Mouse (Mus musculus) T-helper 17 cell (primary cell): ENCODE measurements around the gene Zfp799.

ENCODE experiments used
- in situ Hi-C, 2 experiments: fragments of 300-600 bp; cut with MboI, MseI; formaldehyde crosslinking; loops; 1 replicate in 1 of 2; 2 replicates in 1 of 2; pipeline ENCODE4 v1.15.1; 2025; ENCODE audit warnings: high pct_unique_total_duplicates in 2 of 2

The Zfp799 gene

GRCm38 (mm10) chr17:32829540-32830417 is at the start of gene Zfp799:
Gene Zfp799, minus strand, starts transcription at chr17:32830261.
- in situ Hi-C loops, result no loop called here

- in situ Hi-C loops, result no loop called here
Measured at GRCm38 (mm10) chr17:32878773-32879172, 48.7 kb upstream of the Zfp799 start.

DNA sequence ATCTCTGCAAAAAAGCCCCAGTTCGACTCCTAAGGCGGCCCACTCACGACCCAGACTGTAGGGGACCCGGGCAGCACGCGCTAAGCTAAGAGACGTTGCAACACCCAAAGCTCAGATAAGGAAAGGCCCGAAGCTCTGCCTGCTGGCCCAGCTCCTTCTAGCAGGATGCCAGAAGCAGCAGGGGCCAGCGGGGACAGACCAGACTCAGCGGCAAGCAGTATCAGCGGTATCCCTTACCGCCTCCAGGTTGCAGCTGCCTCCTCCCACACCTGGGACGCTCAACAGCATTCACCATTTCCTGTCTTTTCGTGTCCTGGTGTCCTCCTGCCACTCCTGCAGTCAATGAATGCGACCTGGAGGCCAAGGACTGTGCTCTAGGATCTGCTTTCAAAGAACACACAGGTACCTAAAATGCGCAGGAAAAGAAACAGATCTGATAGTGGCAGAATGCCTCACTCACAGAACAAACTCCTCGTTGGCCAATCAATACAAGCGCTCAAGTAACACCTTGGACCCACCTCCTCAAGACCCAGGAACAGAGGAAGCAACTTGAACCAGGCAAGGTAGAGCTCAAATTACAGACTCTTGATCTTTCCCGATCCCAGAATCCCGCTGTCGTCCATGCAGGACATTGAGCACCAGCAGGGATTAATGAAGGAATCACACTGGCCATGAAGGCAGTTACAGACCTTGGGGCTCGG is 47.6 kb upstream of the Zfp799 start:
- in situ Hi-C loops, result no loop called here

DNA sequence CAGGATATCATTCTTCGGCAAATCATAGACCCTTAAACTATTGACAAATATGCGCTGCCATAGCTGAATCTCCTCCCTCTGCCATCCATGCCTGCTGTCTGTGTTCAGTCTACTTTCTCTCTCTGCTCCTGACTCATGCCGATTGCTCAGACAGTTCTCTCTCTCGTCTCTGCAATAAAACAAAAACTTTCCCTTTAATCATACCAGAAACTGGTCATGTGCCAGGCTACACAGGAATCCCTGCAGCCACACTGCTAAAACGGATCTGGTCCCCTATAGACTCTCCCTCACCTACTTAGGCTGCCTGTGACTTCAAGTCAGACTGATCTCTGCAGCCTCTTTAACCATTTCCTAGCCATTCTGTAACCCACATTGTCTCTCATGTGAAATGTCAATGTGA is 42.6 kb upstream of the Zfp799 start:
- in situ Hi-C loops, result loop anchor here in 1 of 2 experiments (25.0 kb wide), 1 partner anchor 1840 kb away; no protein-coding TSS in a partner anchor

GRCm38 (mm10) chr17:32872091-32872490 is 42.0 kb upstream of the Zfp799 start:
- in situ Hi-C loops, result loop anchor here in 1 of 2 experiments (25.0 kb wide), 1 partner anchor 1840 kb away; no protein-coding TSS in a partner anchor

DNA sequence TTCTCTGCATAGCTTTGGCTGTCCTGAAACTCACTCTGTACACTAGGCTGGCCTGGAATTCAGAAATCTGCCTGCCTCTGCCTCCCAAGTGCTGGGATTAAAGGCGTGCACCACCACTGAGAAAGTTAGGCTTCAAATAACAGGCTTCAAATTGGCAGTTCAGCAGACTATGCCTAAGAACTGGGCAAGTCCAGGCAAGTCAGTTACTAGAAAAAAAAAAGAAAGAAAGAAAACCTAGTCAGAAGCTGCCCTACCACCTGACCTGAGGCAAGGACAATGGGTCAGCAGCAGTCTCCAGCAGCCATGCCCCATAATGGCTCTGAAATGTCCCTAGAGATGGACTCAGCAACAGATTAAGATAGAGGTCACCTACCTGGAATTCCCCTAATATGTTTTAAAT is 41.4 kb upstream of the Zfp799 start:
- in situ Hi-C loops, result loop anchor here in 1 of 2 experiments (25.0 kb wide), 1 partner anchor 1841 kb away; no protein-coding TSS in a partner anchor

DNA sequence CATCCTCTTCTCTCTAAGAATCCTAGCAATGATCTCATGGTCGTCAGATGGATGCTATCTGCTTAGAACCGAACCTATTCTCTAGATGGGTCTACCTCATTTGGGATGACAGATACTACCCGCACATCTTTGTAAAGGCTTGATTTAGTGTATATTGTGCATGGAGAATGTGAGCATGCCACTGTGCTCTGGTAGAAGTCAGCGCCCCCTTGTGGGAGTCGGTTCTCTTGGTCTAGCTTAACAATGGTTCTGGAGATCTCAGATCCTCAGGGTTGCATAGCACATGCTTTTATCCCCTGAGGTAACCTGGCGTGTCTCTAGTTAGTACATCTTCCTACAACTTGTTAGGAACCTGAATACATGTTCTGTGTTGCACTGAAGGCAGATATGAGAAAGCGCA is 37.2 kb upstream of the Zfp799 start:
- in situ Hi-C loops, result loop anchor here (5.0 to 25.0 kb wide), 2 partner anchors 105 to 1845 kb away; no protein-coding TSS in a partner anchor

DNA sequence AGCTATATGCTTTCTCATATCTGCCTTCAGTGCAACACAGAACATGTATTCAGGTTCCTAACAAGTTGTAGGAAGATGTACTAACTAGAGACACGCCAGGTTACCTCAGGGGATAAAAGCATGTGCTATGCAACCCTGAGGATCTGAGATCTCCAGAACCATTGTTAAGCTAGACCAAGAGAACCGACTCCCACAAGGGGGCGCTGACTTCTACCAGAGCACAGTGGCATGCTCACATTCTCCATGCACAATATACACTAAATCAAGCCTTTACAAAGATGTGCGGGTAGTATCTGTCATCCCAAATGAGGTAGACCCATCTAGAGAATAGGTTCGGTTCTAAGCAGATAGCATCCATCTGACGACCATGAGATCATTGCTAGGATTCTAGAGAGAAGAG is 26.7 kb upstream of the Zfp799 start:
- in situ Hi-C loops, result loop anchor here in 1 of 2 experiments (25.0 kb wide), 1 partner anchor 1856 kb away; no protein-coding TSS in a partner anchor

DNA sequence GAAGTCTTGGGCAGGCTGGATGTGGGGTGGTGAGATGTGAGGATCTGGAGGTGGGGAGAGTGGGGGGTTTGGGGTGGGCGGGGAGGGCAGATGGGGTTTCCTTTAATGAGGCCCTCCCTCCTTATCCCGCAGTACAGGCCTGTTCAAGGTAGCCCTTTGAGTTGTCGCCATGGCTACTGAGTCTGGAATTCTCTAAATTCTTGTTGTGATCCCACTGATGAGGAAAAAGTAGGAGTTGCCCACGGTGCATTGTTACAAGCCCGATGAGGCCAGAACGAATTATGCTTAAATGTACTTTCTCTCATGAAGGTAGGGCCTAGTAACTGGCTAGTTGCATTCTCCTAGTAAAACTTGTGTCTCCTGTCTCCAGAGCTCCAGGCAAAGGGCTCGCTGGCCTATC is 21.5 kb upstream of the Zfp799 start:
- in situ Hi-C loops, result loop anchor here in 1 of 2 experiments (25.0 kb wide), 1 partner anchor 1861 kb away; no protein-coding TSS in a partner anchor

DNA sequence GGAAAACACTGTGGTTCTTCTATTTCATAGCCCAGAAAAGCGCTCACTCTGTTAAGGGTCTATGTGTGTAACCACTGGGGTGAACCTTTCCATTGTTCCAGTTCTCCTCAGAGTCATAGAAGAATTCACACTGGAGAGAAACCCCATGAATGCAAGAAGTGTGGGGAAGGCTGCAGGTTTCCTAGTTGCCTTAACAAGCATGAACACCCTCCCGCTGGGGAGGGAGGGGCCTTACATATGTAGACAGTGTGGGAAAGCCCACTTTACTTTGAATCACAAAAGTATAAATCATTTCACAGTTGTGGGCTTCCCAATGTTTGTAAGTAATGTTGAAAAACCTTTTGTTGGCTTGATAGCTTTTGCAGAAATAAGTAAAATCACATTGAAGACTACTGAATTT is 11.3 kb upstream of the Zfp799 start:
- in situ Hi-C loops, result no loop called here

- in situ Hi-C loops, result no loop called here
Measured at GRCm38 (mm10) chr17:32839083-32839802, 9.2 kb upstream of the Zfp799 start.

DNA sequence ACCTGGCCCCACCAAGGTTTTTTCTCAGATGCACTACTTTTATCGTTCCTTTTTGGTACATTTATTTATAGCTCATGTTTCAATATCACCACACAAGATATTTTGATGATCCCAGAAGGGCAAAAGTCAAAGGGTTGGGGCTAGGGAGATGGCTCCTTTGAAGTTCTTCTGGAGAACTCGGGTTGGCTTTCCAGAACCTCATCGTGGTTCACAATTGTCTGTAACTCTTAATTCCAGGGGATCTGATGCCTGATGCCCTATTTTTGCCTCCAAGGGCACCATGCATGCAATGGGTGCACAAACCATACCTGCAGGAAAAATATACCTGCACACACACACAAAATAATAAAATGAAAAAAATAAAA is 339 bp upstream of the Zfp799 start:
- in situ Hi-C loops, result no loop called here

DNA sequence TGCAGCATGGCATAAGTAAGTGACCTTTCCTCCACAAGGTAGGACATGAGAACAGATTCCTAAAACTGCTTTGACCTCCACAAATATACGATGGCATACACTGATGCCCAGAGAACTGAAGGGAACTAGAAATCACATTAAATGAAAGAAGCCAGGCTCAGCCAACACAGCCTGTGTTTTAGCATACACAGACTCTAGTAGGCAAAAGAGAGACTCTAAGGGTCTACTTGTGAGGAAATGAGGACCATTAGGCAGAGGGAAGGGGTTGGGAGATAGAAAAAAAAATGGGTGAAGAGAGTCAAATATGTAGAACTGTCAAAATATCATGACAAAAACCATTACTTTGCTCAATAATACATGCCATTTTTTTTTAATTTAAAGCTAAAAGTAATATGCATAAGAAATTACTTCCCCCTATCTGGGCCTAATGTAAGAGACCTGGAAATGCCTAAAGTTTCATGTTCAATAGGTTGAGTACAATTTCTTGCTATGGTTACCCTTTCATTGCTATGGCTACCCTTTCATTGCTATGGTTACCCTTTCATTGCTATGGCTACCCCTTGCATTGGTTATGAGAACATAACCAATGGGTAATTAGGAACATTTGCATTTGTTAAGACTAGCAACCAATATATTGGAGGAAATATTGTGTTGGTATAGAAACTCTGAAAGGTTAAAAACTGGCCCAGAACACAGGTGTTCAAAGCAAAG is 13.8 kb downstream of the Zfp799 start:
- in situ Hi-C loops, result no loop called here

DNA sequence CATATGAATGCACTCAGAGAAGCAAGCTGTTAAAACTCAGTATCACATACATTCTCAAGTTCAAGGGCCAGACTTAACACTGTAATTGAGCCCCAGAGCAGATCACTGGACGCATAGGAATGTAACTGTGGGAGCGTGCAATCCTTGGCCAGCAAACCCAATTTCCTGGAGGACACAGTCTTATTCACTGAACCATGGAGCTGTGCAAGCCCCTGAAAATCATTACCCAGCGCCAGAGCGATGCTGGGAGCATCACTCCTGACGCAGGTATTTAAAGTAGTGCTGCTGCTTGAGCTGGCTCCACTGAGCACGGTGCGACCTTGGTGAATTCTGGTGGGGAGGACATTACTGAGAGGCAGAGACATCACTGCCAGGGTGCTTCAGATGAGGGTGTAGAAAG is 15.9 kb downstream of the Zfp799 start:
- in situ Hi-C loops, result no loop called here

GRCm38 (mm10) chr17:32810648-32811047 is 19.4 kb downstream of the Zfp799 start:
- in situ Hi-C loops, result no loop called here

DNA sequence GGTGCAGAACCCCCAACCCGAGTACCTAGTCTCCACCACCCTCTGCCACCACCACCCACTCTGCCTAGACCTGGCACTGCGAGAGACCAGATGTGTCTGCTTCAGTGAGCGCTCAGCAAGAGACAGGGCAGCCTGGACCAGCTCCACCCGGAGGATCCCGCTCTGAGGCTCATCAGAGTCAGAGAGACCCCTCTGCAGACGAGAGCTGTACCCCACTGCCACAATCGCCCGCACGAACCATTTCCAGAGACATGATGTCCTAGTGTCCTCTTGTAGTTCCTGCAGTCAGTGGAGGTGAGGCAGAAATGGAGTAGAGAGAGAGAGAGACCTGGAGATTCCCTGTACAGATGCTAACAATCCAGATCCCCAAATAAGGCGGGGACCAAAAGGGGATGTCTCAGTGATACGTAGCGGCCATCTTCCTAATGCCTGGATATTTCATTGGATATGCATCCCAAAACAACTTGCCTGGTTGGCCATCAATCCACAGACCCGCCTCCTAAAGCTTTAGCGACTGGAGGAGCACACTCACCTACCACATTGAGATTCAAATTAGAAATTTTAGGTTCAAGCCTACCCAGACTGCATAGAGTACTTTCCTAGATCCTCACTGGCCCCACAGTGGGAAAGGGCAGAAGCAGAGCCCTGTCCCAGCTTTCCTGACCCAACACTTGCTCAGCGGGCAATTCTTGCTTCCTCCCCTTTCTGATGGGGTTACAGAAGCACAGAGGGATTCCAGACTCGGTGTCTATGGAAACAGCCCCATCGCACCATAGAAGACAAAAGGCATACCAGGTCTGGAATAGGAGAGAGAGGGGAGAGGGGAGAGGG is 20.3 kb downstream of the Zfp799 start, which contains the start of gene Zfp811:
Gene Zfp811, minus strand, starts transcription at position 388 of the 831 bp plus-strand sequence.
- in situ Hi-C loops, result no loop called here

- in situ Hi-C loops, result no loop called here
Measured at GRCm38 (mm10) chr17:32808921-32809320, 21.1 kb downstream of the Zfp799 start.

GRCm38 (mm10) chr17:32789244-32789643 is 40.8 kb downstream of the Zfp799 start:
- in situ Hi-C loops, result no loop called here

DNA sequence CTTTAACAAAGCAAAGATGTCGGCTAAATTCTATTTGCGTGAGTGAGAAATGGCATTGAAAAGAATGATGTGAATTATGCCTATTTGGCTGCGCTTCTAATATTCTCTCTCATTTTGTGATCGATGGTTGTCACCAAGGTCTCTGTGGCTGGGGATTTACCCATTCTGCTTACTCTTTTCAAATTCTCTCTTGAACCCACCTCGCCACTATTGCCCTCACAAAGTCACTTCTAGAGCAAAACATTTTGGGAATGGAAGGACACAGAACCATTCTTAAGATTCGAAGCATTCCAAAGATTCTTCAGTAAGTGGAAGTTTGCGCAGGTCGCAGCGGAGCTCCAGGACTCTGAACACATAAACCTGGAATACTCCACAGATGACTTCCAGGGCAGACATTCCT is 41.5 kb downstream of the Zfp799 start:
- in situ Hi-C loops, result no loop called here

DNA sequence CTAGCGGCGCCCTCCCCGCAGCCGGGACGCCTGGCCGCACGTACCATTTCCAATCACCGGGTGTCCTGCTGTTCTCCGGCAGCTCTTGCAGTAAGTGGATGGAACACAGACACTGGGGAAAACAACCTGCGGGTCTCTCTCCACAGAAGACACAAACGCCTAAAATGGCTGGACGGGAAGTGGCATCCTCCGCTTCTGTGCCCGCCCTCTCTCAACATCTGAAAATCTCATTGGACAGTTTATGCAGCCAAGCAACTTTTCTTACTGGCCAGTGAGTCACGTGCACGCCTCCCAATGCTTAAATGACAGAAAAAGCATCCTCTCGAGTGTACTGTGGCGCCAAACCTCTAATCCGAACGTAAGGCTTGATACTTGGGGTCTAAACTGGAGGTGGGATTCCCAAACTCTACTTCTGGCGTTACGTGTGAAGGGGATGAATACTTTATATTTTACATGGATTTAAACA is 41.9 kb downstream of the Zfp799 start, which contains the start of gene Zfp871:
Gene Zfp871, minus strand, starts transcription at position 194 of the 466 bp plus-strand sequence.
- in situ Hi-C loops, result no loop called here
